Mouse (Mus musculus) olfactory bulb, adult 2 months (tissue): ENCODE data around the gene Fermt3. TPM values are rescaled to one million over a fixed set of nuclear protein-coding genes. Genes with fewer than 3 reads are reported as not detected.

Source experiments
- H3K27ac ChIP-seq: fragments of 200-500 bp; 2 replicates; pipeline ENCODE4 v1.5.1; 2012; ENCODE audit warnings: low read depth, low read length; ENCODE audit not compliant: insufficient read depth
- H3K4me1 ChIP-seq: fragments of 200-500 bp; 2 replicates; pipeline ENCODE4 v1.6.1; 2012; ENCODE audit warnings: low read length; ENCODE audit not compliant: control insufficient read depth, insufficient read depth
- H3K4me3 ChIP-seq: fragments of 200-500 bp; 2 replicates; pipeline ENCODE4 v1.5.1; 2012; ENCODE audit warnings: mild to moderate bottlenecking, low read depth, low read length, moderate library complexity; ENCODE audit not compliant: insufficient read depth
- CTCF ChIP-seq: fragments of 200-500 bp; IDR thresholded peaks from 2 replicates; pipeline ENCODE4 v1.5.1; 2012; ENCODE audit warnings: low read depth, mild to moderate bottlenecking, low read length, moderate library complexity; ENCODE audit not compliant: insufficient read depth
- POLR2A ChIP-seq: fragments of 200-500 bp; IDR thresholded peaks from 2 replicates; pipeline ENCODE4 v1.6.1; 2012; ENCODE audit warnings: mild to moderate bottlenecking, low read depth, low read length, moderate library complexity; ENCODE audit not compliant: insufficient read depth
- WGBS: fragments of 180-500 bp; shearing (Covaris S2); methylation state at CpG from one replicate; pipeline ENCODE4 v1.1.7; 2018; 5-methylcytosine and 5-hydroxymethylcytosine counted together
- polyA plus RNA-seq: library from polyadenylated mRNA; stranded (reverse); fragments of >200 nt; gene quantifications from 2 replicates; pipeline ENCODE4 v1.2.4, GENCODE M21; 2012; ENCODE audit warnings: low replicate concordance; ENCODE audit not compliant: missing spikeins, insufficient read depth, insufficient read length

The Fermt3 gene
- polyA plus RNA-seq, 1 experiment = not detected

GRCm38 (mm10) chr19:7014481-7015135 lies 4.7 kb downstream of the Fermt3 start:
- H3K27ac ChIP-seq = no peak overlapping the region
- no peaks in the 10 kb centered on the region for H3K4me1 ChIP-seq
- TF ChIP-seq POLR2A (no peak), CTCF (no peak)
- WGBS = 93% methylated on average over 20 of the region's 20 CpGs
- no peak overlapping the region for H3K4me3 ChIP-seq

- no peak overlapping the region for H3K4me3 ChIP-seq
- H3K4me1 ChIP-seq = no peaks in the 10 kb centered on the region
- WGBS = 87% methylated on average over 9 of the region's 9 CpGs
- no peak overlapping the region for H3K27ac ChIP-seq
- TF ChIP-seq POLR2A = no peak
- TF ChIP-seq CTCF = no peak
Observed at GRCm38 (mm10) chr19:7013984-7014383, 5.3 kb downstream of the Fermt3 start.

GRCm38 (mm10) chr19:7012426-7012825 lies 6.8 kb downstream of the Fermt3 start:
- Histone ChIP-seq H3K27ac (no peak overlapping the region), H3K4me3 (no peak overlapping the region), H3K4me1 (no peaks in the 10 kb centered on the region)
- 87% methylated on average over 4 of the region's 4 CpGs for WGBS
- no peak for TF ChIP-seq CTCF
- no peak for TF ChIP-seq POLR2A

- no peak for TF ChIP-seq CTCF
- TF ChIP-seq POLR2A = no peak
- peak overlapping the region; percentile 90 for H3K27ac ChIP-seq
- no peak overlapping the region for H3K4me3 ChIP-seq
- WGBS = 49% methylated on average over 9 of the region's 9 CpGs
- peaks cover 2% of the 10 kb centered on the region for H3K4me1 ChIP-seq
Observed at GRCm38 (mm10) chr19:7006892-7007593, 12.2 kb downstream of the Fermt3 start.

GRCm38 (mm10) chr19:6999360-7000063 lies 19.8 kb downstream of the Fermt3 start:
- Histone ChIP-seq H3K4me3 (no peak overlapping the region), H3K4me1 (peaks cover 28% of the 10 kb centered on the region), H3K27ac (no peak overlapping the region)
- 92% methylated on average over 19 of the region's 19 CpGs for WGBS
- TF ChIP-seq CTCF = no peak
- TF ChIP-seq POLR2A = no peak

GRCm38 (mm10) chr19:6997721-6998290 lies 21.5 kb downstream of the Fermt3 start:
- TF ChIP-seq POLR2A (no peak), CTCF (no peak)
- Histone ChIP-seq H3K27ac (no peak overlapping the region), H3K4me3 (no peak overlapping the region), H3K4me1 (peaks cover 36% of the 10 kb centered on the region)
- WGBS = 88% methylated on average over 9 of the region's 9 CpGs

GRCm38 (mm10) chr19:6996006-6996405 lies 23.3 kb downstream of the Fermt3 start, which contains the start of the genes Nudt22 and Trpt1:
Gene Nudt22 (minus strand): TSS chr19:6996117.
Gene Trpt1 (plus strand): TSS chr19:6996131.
- Histone ChIP-seq H3K27ac (peak within 1 kb of the TSS; percentile 28; the same call in 1 of the 2 replicates), H3K4me1 (peaks cover 38% of the 10 kb centered on the region), H3K4me3 (peak within 1 kb of the TSS; percentile 67)
- TF ChIP-seq POLR2A (peak; percentile 65), CTCF (no peak)
- WGBS = under 1% methylated on average over 24 of the region's 24 CpGs

GRCm38 (mm10) chr19:6995255-6995991 lies 23.8 kb downstream of the Fermt3 start:
- WGBS = 41% methylated on average over 20 of the region's 21 CpGs
- TF ChIP-seq CTCF = no peak
- TF ChIP-seq POLR2A = no peak
- H3K27ac ChIP-seq = no peak overlapping the region
- H3K4me1 ChIP-seq = peaks cover 38% of the 10 kb centered on the region
- peak overlapping the region; percentile 67 for H3K4me3 ChIP-seq
